In the genomic region with DNA sequence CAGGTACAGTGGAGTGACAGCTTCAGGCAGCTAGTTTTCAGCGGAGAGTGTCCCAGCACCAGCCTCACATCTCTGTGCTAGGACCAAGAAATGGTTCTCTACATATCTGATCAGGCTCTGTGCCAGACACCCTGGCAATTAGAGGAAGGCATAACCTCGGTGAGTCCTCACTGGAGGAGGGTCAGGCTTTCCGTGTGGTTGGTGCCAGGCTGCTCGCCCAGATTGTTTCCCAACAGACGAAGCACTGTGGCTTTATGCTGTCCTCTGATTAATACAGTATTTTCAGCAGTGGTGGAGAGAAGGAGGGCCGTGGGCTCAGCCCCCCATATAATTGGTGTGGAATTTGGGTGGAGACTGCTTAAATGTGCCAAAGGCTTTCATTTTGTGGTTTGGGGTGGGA, we compare ENCODE assay signal across 27 mouse cellular contexts. TPM values are rescaled to one million over a fixed set of nuclear protein-coding genes. Genes with fewer than 3 reads are reported as not detected.
A peak's percentile ranks its signal among the peaks of the same experiment; 100 is the strongest.
DNase-seq lines count a peak whose midpoint lies in the region; ATAC-seq and TF ChIP-seq lines count a peak whose summit lies in the region.
"Had no signal": no experiment of that assay in that cellular context is flagged by ENCODE, and none has a peak within 500 bp of the region (broad histone marks: within the 10 kb centered on the region; RNA-seq: fewer than 3 reads in every experiment).

A gene (minus strand): TSS at position 121 of the 400 bp plus-strand sequence.

- ATAC-seq in embryonic facial prominence, embryonic 13.5 days (ENCODE audit: insufficient number of reproducible peaks, insufficient read depth, low FRiP score, low TSS enrichment, low read depth): peak; percentile 73; the same call in 1 of the 2 replicates
- ATAC-seq in limb, embryonic 14.5 days (ENCODE audit: low FRiP score, low read depth): peak; percentile 57; the same call in 1 of the 2 replicates

- 0 out of 2 replicates have a peak, but pooled peaks cover 2% of the 10 kb centered on the region for H3K9me3 ChIP-seq in embryonic facial prominence, embryonic 13.5 days
- H3K9me3 ChIP-seq in limb, embryonic 14.5 days (ENCODE audit: control insufficient read depth, low read length): no peaks in the 10 kb centered on the region
- H3K9me3 ChIP-seq in hindbrain, embryonic 10.5 days: no peaks in the 10 kb centered on the region
- H3K9me3 ChIP-seq: heart, embryonic 13.5 days; liver, embryonic 13.5 days; lung, embryonic 15.5 days had no signal

- no peaks in the 10 kb centered on the region for H3K36me3 ChIP-seq in embryonic facial prominence, embryonic 13.5 days
- H3K36me3 ChIP-seq in limb, embryonic 14.5 days (ENCODE audit: control insufficient read depth, insufficient read depth, low read length): no peaks in the 10 kb centered on the region
- no peaks in the 10 kb centered on the region for H3K36me3 ChIP-seq in hindbrain, embryonic 10.5 days
- H3K36me3 ChIP-seq: forebrain, embryonic 10.5 days; heart, embryonic 13.5 days; liver, embryonic 13.5 days; lung, embryonic 15.5 days had no signal

- WGBS in embryonic facial prominence, embryonic 13.5 days: 38% methylated on average over 6 of the region's 6 CpGs
- 45% methylated on average over 6 of the region's 6 CpGs for WGBS in limb, embryonic 14.5 days
- WGBS in hindbrain, embryonic 10.5 days: 72% methylated on average over 6 of the region's 6 CpGs

- 0 out of 2 replicates have a peak within 1 kb of the TSS, but pooled peaks have one; percentile 7 for H3K9ac ChIP-seq in embryonic facial prominence, embryonic 13.5 days
- H3K9ac ChIP-seq in limb, embryonic 14.5 days (ENCODE audit: low read depth, low read length, severe bottlenecking): no peak within 1 kb of the TSS
- H3K9ac ChIP-seq: heart, embryonic 13.5 days; liver, embryonic 13.5 days; lung, embryonic 15.5 days had no signal

- DNase-seq in kidney, postnatal 4 days: peak; percentile 4
- DNase-seq in kidney, postnatal 25 days: no peak
- DNase-seq in Muller cell, postnatal 12 days (ENCODE audit: inconsistent ontology term): peak; percentile 58
- DNase-seq in limb, embryonic 14.5 days (ENCODE audit: low spot score): peak; percentile 18
- DNase-seq in gastrocnemius, postnatal 36 days: no peak
- no peak for DNase-seq in spleen, adult 18-20 months
- no peak for DNase-seq in hindbrain, embryonic 10.5 days (ENCODE audit: low spot score)
- DNase-seq: cerebellum, adult 9-11 months; heart, adult 11 months; heart, postnatal 36 days; kidney, adult 18-20 months; kidney, postnatal 36 days; liver, embryonic 13.5 days; midbrain, embryonic 14.5 days; retina, postnatal 1 day; right cerebral cortex, postnatal 4 days; thymus, adult 18-20 months had no signal

- peak within 1 kb of the TSS; percentile 52 for H3K27ac ChIP-seq in embryonic facial prominence, embryonic 13.5 days
- peak within 1 kb of the TSS; percentile 38; the same call in 1 of the 2 replicates for H3K27ac ChIP-seq in limb, embryonic 14.5 days (replicated peaks; ENCODE audit: low read depth, low read length)
- no peak within 1 kb of the TSS for H3K27ac ChIP-seq in hindbrain, embryonic 10.5 days
- H3K27ac ChIP-seq: forebrain, embryonic 10.5 days; liver, embryonic 13.5 days; lung, embryonic 15.5 days; macrophage had no signal

- H3K4me2 ChIP-seq in embryonic facial prominence, embryonic 13.5 days: peak within 1 kb of the TSS; percentile 19
- H3K4me2 ChIP-seq in limb, embryonic 14.5 days (replicated peaks; ENCODE audit: low read depth, low read length, severe bottlenecking): 0 out of 2 replicates have a peak within 1 kb of the TSS, but pooled peaks have one; percentile 3
- H3K4me2 ChIP-seq: heart, embryonic 13.5 days; liver, embryonic 13.5 days; lung, embryonic 15.5 days had no signal

- TF ChIP-seq POLR2A in limb, embryonic 14.5 days (IDR thresholded peaks at IDR 0.05; ENCODE audit: borderline replicate concordance, extremely low read depth, insufficient read depth, insufficient read length): no peak

- H3K4me1 ChIP-seq in embryonic facial prominence, embryonic 13.5 days: peaks cover 16% of the 10 kb centered on the region
- H3K4me1 ChIP-seq in limb, embryonic 14.5 days (ENCODE audit: control insufficient read depth, insufficient read depth, low read length): 0 out of 2 replicates have a peak, but pooled peaks cover 5% of the 10 kb centered on the region
- no peaks in the 10 kb centered on the region for H3K4me1 ChIP-seq in hindbrain, embryonic 10.5 days (replicated peaks)
- H3K4me1 ChIP-seq: forebrain, embryonic 10.5 days; liver, embryonic 13.5 days; lung, embryonic 15.5 days had no signal

- no peaks in the 10 kb centered on the region for H3K27me3 ChIP-seq in embryonic facial prominence, embryonic 13.5 days
- H3K27me3 ChIP-seq in limb, embryonic 14.5 days (ENCODE audit: control insufficient read depth, insufficient read depth, low read length): no peaks in the 10 kb centered on the region
- no peaks in the 10 kb centered on the region for H3K27me3 ChIP-seq in hindbrain, embryonic 10.5 days (ENCODE audit: insufficient read depth, poor library complexity, severe bottlenecking)
- H3K27me3 ChIP-seq: heart, embryonic 13.5 days; liver, embryonic 13.5 days; lung, embryonic 15.5 days had no signal

- intact Hi-C loops in gastrocnemius, postnatal 36 days (cut with DNase I): no loop called here

- peak within 1 kb of the TSS; percentile 8; the same call in 1 of the 2 replicates for H3K4me3 ChIP-seq in embryonic facial prominence, embryonic 13.5 days
- no peak within 1 kb of the TSS for H3K4me3 ChIP-seq in limb, embryonic 14.5 days (replicated peaks; ENCODE audit: low read length)
- H3K4me3 ChIP-seq in hindbrain, embryonic 10.5 days: no peak within 1 kb of the TSS
- H3K4me3 ChIP-seq: forebrain, embryonic 10.5 days; heart, embryonic 13.5 days; liver, embryonic 13.5 days; lung, embryonic 15.5 days had no signal

RNA-seq across cellular contexts. Expression of the gene that starts here (rescaled TPM):
- 16.7 and 22.4 TPM in 2 replicates for polyA plus RNA-seq in embryonic facial prominence, embryonic 13.5 days (2015; fragmentation: Nextera tagmentation; extraction: Ambion mirVana)
- 37.4 and 51.1 TPM in 2 replicates for polyA plus RNA-seq in limb, embryonic 14.5 days (2012; rRNA removed)
- polyA plus RNA-seq in limb, embryonic 14.5 days (2014; fragmentation: Nextera tagmentation; extraction: Ambion mirVana): 13.7 and 15.9 TPM in 2 replicates
- total RNA-seq in gastrocnemius, postnatal 36 days (2021): not detected
- 0.07 and 0.17 TPM in 2 replicates for polyA plus RNA-seq in hindbrain, embryonic 10.5 days (2016; fragmentation: Nextera tagmentation; extraction: Ambion mirVana)
- total RNA-seq: heart, postnatal 36 days; layer of hippocampus, postnatal 25 days; left cerebral cortex, postnatal 36 days had no signal
- polyA plus RNA-seq: C2C12; forebrain, embryonic 10.5 days; frontal cortex, adult 2 months; liver, embryonic 13.5 days; macrophage; midbrain, embryonic 14.5 days; urinary bladder, adult 2 months had no signal

Comparison
In these comparisons a context has a peak if more than half of its experiments do, and no peak if none do; other contexts are left out.
1. RNA of the gene that starts here (polyA plus RNA-seq): 13.7 to 51.1 TPM in limb, embryonic 14.5 days and 16.7 to 22.4 TPM in embryonic facial prominence, embryonic 13.5 days; 0.07 to 0.17 TPM in hindbrain, embryonic 10.5 days; every median in the first group is over 10 times any median in the second.
2. DNase-seq: peak in kidney, postnatal 4 days (2 of 2), Muller cell, postnatal 12 days (single experiment) and limb, embryonic 14.5 days (single experiment); none in kidney, postnatal 25 days (0 of 2), gastrocnemius, postnatal 36 days (0 of 2), spleen, adult 18-20 months (0 of 2) and hindbrain, embryonic 10.5 days (single experiment).